Mouse (Mus musculus): Measurements from ENCODE around the gene Dennd1b.
A peak's percentile ranks its signal among the peaks of the same experiment; 100 is the strongest.

Gene Dennd1b

DNA sequence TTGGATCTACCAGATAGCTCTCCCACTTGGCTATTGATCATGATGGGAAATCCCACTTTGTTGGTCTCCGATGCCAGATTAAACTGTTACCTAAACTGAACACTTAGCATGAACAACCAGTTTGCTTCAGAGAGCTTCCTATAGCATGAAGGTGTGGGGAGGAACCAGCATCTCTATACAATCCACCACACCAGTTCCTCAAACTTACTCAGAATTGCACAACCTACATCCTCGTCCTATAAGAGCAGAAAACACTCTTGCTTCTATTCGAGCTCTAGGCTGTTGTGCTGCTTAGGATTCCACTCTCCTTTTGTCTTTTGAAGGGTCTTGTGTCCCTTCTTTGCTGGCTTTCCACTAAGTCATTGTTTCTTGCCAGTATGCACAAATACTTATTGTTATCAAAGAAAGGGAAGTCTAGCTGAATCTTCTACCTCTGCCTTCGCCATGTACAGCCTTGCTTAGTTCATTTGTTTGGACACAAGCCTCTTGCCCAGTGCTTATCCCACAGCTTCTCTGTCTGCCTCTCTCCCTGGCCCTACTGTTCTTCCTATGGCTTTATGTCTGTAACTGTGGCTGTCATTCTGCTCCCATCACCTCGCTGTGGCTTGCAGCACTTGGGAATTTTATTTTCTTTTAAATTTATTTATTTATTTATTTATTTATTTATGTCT is 52.0 kb downstream of the Dennd1b start:
- no peak for DNase-seq (ENCODE audit: low read depth, low spot score)

DNA sequence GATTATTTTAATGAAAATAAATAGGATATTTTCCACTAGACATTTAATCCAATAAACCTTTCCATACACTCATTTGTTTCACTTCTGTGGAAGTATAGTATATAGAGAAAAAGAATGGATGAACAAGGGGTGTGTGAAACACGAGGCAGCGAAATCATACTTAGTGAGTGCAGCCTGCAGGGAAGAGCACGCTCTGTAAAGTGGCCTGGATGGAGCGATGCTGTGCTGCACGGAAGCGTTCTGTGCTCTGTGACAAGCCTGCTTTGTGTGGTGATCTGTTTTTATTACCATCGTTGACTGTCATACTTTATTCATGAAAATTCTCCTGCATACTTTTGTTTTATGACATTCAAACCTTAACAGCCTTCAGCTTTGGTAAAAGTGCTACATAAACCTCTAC is 58.1 kb downstream of the Dennd1b start:
- no peak for DNase-seq (ENCODE audit: low read depth, low spot score)

DNA sequence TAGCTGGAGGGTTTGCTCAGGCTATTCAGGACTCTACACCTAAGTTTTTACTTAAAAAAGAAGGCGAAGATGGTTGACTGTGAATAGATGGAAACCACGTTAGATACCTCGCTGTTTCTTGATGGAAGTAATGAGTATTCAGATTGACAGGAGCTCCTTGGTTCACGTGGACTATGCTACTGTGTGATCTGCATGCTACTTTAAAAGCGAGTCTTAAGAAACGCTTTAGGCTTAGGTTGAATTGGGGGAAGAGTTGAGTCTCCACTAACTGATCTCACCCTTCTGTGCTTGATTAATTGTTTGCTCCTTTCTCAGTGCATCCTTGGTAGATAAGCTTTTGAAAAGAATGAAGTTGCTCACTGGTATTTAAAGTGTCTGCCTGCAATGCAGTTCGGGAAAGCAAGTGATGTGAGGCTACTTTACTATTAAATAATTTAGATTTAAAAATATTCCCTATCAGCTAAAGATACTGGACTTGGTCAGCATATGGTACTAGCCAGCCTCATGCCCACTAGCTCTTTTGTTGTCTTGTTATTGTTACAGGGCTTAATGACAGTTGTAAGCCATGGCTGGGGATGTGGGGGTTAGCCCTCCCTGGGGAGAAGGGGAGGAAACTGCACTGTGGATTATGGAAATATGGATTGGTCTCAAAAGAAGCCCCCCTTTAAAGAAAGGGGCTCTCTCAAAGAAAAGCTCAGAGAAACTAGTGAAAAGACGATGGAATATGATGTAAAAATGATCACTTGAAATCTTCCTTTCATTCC is 62.8 kb downstream of the Dennd1b start:
- no peak for DNase-seq (ENCODE audit: low read depth, low spot score)

DNA sequence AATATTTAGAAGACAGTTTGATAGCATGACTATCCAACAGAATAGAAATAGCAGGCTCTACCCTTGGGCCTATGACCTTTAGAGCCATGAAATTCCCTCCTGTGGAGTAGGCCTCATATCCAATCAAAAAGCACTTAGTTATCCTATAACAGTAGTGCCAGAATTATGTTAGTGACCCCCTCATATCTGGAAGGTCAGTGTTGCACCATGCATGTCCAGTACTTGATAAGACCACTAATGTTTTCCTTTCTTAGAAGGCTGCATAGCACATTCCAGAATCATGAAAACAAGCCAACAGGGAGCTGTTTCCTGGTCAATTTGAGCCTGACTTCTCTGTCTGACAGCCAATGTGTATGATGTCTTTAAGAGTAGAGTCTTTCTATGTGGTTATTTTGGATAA is 66.3 kb downstream of the Dennd1b start:
- DNase-seq (ENCODE audit: low read depth, low spot score): no peak

DNA sequence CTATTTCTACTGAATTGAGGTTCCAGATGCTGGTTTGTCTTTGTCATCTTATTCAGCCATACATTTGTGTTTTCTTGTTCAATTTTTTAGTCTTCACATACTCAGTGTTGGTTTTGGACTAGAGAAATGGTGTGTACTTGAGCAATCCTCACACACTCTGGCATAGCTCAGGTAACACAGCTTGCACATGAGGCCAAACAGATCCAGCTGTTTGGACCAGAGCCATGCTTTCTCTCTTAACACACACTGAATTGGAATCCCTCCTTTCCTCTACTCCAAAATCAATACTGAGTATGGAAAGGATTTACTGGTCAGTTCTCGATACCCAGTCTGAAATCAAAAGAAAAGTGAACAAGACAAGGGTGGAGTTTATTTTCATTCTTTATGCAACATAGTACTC is 69.2 kb downstream of the Dennd1b start:
- DNase-seq (ENCODE audit: low read depth, low spot score): no peak

DNA sequence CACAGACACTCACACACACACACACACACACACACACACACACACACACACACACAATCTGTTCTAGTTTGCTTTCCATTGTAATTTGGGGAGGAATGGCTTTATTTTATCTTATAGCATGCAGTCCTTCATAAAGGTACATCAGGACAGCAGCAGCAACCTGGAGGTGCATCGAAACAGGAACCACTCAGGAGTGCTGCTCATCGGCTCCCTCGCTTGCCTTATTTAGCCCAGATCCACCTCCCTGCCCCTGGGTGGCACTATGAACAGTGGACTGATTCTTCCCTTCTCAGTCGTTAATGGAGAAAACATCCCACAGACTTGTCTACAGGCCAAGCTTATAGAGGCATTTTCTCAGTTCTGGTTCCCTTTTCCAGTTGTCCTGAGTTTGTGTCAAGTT is 71.9 kb downstream of the Dennd1b start:
- DNase-seq (ENCODE audit: low read depth, low spot score): no peak

DNA sequence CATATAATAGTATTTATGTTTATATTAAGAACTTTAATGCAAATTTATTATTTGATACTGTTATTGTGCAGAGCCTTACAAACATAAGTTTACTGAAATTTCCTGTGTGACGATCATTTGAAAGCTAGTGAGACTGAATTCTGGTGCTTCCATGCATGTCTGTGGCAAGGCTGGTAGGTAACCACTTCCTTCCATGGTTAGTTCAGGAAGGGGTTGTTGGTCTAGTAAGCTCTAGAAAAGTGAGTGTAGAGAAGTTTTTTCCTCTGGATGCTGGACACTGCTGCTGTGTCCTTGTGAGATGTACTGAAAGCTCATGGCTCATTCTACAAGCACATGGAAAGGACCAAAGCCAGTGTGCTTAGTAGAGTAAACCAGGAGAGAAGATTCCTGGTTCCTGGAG is 73.1 kb downstream of the Dennd1b start:
- peak; percentile 52 for DNase-seq (ENCODE audit: low read depth, low spot score)

DNA sequence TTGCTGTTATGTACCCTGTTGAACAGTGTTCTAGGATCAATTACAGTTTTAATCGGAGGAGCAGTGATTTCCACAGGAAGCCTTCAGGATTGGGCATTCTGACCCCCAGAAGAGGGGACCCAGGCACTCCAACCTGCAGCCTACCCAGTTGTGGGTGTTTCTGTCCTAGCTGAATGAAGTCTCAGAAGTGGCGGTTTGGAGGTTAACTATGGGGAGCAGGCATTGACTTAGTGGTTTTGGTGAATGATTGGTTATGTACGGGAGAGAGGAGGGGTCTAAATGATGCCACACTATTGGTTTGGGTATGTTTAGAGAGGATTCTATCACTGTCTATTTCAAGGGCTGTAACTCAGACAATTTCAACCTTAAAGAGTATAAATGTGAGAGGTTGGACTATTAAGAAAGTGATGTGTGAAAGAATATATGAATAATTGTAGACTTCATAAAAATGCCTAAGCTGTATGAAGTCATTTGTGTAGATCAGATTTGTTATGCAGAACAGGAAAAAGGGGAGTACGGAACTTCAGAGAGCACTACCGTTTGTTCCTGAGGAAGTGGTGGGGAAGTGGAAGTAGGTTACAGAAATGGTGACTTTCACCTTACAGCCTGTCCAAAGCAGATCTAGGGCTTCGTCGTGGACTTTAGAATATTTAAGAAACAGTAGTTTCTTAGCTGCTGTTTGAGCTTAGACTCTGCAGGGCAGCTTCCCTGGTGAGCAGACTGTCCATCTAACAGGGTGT is 73.7 kb downstream of the Dennd1b start:
- peak; percentile 9 for DNase-seq (ENCODE audit: low read depth, low spot score)

DNA sequence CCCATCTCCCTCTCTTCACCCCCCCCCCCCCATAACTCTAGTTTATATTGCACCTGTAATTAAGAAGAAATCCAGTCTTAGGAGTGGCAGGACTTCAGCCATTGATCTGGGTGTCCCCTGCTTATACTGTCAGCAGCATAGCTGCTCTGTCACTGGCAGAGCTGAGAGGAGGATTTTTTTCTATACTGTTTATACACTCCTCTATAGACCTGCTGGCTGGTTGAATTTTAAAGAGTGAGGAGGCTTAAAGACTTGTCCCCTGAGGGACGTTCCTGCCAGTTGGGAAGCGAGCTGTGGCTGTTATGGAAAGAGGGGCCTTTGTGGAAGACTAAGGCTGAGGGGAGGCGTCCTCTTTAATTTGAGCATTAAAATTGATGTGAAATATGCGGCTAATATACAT is 74.8 kb downstream of the Dennd1b start:
- DNase-seq (ENCODE audit: low read depth, low spot score): no peak

DNA sequence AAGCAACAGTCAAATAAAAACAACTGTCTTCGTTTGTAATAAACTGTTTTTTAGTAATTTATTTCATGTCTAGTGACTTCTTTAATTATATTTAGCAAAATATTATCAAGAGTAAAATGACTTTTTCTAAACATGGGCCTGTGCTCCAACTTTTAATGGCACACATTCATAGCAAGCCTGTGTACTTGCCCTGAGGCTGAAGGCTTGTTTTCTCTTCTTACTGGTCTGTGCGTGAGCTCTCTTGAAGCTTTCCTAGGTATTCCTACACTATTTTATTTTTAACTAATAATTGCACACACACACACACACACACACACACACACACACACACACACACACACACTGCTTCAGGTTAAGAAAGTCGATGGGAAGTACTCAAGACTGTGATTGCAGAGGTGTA is 75.4 kb downstream of the Dennd1b start:
- no peak for DNase-seq (ENCODE audit: low read depth, low spot score)

DNA sequence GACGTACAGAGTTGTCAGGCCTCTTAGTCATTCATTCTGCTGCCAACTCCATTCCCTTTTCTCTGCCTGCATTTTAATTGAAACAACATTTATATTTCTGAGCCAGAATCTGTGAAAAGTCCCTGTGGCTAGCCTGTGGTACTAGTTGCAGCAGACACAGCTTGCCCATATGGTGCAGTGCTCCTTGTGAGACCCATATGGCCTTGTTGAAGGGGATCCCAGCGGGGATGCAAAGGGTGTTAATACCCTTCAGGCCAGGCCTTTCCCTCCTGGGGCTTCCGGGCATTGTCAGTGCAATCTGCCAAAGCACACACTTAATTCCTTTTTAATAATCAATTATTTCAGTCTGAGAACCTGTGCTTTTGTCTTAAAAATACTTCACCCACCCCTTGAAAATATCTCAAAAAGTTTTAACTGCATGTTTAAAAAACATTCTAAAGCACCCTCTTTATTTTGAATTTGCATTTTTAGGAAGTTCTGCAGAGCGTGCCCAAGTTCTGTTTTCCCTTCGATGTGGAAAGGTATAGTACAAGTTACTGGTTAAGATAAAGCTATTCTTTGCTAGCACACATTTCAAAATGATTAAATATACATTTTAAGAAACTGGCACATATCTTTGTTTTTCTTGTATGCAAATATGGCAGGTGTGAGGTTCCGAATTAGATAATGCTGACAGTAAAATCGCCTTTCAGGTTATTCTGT is 76.4 kb downstream of the Dennd1b start:
- DNase-seq (ENCODE audit: low read depth, low spot score): no peak

DNA sequence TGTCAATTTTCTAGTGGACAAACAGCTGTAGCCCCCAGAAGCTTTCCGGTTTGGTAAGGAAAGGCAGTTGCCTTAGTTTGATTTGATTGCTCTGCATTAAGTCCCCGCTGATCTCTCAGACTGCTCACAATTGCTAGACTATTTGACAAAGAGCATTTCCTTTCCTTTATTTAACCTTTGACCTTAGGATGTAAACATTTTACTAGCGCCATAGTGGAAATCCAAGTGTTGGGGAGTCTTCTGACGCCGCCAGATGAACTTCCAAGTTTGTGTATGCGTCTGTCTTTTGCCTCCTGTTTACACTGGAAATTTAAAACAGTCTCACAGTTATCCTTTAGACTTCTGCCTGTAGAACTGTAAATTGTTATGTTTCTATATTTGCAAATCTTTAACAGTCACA is 85.8 kb downstream of the Dennd1b start:
- DNase-seq (ENCODE audit: low read depth, low spot score): no peak

DNA sequence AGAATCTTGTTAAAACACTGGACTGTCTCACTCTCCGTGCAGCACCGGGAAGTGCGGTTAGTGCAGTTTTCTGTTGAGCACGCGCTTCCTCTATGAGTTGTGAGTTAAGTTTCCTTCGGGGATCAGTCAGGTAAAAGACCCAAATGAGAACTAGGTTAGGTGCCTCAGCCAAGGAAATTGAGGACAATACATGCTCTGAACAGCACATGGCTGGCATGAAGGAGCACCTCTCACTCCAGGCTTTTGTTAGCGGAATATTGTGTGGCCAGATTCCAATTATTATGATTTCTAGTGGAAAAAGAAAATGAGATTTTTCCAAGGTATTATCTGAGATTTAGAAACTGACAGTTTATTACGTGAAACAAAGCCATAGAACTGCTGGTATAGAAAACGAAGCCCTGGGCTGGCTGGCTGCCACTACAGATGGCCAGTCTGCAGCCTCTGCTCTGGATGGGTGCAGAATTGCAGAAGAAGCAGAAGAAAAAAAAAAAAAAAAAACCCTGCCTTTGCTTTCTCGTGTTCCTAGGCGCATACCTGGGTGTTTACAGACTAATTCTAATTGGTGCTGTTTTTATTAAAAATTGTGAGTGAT is 86.7 kb downstream of the Dennd1b start:
- DNase-seq (ENCODE audit: low read depth, low spot score): no peak

DNA sequence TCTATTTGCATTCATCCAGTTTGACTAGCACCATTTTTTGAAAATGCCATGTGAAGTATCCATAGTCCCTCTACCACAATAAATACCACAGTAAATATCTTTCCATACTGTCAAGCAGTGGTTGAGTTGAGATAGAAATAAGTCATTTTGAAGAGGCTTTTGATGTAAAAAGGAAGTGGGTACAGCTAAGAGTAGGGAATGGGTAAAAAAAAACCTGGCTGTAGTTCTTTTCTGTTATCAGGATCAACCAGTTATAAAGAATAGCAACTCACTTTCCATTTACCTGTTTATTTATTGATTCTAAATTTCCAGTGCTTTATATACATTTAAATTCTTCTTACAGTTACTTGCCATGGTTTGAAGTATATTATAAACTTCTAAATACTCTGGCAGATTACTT is 89.8 kb downstream of the Dennd1b start:
- no peak for DNase-seq (ENCODE audit: low read depth, low spot score)

DNA sequence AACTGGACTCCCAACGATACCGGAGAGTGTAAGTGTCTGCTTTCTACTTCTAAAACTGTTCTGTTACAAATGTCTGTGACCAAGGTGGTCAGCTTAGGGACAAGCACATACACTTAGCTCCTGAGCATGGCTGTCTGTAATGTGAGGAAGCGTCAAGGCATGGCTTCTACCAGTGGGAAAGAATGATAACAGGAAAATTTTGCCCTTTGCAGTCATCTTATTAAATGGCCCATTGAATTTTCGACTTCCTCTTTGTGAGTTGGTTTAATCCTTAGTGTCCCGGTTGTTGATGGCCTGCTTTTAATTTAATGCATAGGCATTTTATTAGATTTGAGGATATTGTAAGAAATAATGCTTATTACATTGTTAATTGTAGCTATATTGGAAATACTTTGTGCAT is 97.1 kb downstream of the Dennd1b start:
- no peak for DNase-seq (ENCODE audit: low read depth, low spot score)

DNA sequence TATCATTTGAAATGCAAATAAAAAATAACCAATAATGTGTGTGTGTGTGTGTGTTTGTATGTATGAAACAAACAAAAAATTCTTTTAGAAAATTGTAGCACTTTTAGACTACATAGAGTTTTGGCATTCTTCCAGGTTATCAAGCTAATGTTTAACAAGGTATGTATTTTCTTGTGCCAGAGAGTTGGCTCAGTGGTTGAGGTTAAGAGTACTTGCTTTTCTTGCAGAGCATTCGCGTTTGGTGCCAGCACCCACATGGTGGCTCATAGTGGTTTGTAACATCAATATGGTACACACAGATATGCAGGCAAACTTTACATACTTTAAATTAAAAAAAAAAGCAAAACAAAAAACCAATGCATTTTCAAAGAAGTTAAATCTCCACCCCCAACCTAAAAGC is 101.5 kb downstream of the Dennd1b start:
- DNase-seq (ENCODE audit: low read depth, low spot score): no peak

DNA sequence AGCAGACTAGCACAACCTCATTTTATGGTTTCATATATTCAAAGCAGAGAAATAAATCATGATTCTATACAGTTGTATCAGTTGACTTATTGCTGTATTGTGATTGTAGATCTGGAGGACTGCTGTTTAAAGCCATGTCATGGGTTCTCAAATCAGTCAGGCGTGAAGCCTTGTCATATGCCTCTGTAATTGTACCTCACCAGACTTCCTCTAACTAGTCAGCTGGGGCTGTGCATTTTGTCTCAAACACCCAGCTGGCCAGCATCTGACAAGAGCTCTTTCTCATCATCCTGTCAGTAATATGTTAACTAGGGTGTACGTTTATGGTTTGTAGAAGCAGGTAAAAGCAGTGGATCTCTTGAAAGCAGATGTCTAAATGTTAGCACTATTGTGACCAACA is 104.0 kb downstream of the Dennd1b start:
- DNase-seq (ENCODE audit: low read depth, low spot score): no peak

DNA sequence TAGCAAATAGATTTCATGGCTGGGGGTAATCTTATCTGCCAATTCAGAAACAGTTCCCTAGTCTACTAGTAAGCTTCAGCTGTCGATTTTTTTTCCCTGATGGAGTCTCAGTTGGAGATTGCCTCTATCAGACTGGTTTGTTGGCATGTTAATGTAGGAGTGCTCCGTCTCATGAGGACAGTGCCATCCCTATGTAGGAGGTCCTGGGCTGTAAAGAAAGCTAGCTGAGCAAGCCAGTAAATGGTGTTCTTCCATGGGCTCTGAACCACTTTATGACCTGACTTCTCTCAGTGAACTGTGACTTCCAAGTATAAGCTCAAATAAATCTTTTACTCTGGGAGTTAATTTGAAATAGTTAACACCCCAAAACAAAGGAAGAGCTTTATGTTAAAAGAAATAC is 107.8 kb downstream of the Dennd1b start:
- DNase-seq (ENCODE audit: low read depth, low spot score): no peak

DNA sequence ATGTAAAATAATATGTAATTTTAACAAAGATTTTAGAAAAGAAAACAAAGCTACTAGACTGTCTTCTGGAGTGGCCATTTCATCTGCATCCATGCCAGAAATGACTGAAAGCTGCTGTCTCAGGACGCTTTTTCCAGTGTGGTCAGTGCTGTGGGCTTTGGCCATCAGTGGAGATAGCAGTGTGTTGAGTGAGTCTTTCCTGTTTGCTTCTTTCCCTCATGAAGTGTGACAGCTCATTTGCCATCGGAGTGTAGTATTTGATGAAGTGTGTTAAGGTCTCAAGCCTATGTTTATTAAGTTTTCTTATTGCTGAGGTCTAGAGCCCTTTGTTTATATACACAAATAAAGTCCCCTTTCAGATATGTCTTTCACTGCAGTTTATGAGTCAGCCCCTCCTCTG is 112.4 kb downstream of the Dennd1b start:
- DNase-seq (ENCODE audit: low read depth, low spot score): no peak

DNA sequence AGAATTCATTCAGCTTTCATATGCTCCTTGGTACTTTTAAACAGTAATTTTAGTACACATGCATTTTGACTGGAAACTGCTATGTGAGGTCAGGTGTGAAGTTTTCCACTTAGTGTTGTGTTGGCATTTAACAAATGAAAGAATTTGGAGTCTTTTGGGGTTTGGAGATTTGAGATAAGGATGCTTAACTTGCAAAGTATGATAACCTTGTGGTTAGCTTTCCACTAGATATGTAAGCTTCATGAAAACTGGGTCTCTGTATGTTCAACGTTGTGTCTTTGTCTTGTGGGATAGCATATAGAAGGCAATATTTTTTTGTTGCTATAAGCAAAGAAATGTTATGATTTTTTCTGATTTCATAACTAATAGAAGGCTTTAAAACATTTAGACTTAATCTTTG is 114.8 kb downstream of the Dennd1b start:
- peak; percentile 28 for DNase-seq (ENCODE audit: low read depth, low spot score)

DNA sequence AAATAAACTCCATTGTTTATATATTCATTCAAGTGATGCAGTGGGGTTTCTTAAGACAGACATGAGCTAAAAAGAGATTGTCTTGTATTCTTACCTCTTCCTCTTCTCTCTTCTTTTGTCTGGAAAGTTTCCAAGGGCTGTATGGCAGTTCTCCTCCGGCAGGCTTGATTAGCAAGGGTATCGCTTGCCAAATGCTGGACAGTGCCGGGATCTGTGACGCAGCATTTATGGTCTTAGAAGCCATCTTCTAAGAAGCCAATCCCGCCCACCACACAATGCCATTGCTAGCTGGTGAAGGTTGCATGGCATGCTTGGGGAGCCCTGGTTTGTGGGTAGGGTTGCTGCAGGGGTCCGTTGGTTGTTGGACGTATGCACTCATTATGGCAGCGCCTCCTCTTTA is 115.8 kb downstream of the Dennd1b start:
- DNase-seq (ENCODE audit: low read depth, low spot score): no peak

DNA sequence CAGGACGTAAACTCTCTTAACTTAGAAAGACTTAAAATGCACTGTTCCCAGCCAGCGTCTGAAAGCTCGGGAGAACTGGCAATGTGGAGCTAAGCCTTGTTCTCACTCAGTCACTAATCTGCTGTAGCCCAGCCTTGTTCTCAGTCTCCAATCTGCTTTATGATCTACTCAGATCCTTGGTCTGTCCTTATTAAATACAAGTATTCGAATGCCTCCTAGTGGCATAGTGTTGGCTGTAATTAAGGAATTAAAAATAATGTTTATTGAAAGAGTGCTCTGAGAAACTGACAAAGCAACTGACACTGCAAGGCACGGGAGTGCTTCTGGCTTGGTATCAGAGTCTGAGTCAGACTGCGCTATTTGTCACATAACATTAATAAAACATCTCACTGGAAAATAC is 116.3 kb downstream of the Dennd1b start:
- DNase-seq (ENCODE audit: low read depth, low spot score): no peak
